Mouse (Mus musculus): ENCODE measurements around the gene Slc13a5. TPM values are rescaled to one million over a fixed set of nuclear protein-coding genes. Genes with fewer than 3 reads are reported as not detected.

The Slc13a5 gene
- total RNA-seq, 2 experiments from 2014 or later = not detected

DNA sequence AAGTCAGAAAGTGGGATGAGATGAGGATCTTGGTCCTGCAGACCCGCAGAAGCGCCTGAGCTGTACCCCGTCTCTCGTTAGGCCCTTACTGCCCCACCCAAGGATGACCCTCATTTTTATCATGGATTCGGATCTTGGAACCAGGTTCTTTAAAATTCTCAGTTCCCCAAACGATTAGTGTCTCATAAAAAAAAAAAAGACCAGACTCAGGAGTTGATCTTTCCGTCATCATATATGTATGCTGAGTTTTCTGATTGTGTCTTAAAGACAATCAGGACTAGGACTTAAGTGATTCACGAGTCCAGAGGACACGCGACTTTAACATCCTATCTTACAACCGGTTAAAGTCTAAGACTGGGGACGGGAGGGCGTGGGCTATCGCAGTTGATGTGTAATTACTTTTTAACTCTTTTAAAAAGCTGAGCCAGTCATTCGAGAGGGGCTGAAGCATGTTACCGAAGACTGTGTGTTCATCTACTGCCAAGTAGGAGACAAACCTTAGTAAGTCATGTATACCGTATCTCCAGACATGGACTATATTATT lies 59.1 kb downstream of the Slc13a5 start:
- no peak for DNase-seq (ENCODE audit: low spot score)
- intact Hi-C loops (cut with DNase I) = loop anchor here (5.0 kb wide), 1 partner anchor 156 kb away; no protein-coding TSS in a partner anchor

DNA sequence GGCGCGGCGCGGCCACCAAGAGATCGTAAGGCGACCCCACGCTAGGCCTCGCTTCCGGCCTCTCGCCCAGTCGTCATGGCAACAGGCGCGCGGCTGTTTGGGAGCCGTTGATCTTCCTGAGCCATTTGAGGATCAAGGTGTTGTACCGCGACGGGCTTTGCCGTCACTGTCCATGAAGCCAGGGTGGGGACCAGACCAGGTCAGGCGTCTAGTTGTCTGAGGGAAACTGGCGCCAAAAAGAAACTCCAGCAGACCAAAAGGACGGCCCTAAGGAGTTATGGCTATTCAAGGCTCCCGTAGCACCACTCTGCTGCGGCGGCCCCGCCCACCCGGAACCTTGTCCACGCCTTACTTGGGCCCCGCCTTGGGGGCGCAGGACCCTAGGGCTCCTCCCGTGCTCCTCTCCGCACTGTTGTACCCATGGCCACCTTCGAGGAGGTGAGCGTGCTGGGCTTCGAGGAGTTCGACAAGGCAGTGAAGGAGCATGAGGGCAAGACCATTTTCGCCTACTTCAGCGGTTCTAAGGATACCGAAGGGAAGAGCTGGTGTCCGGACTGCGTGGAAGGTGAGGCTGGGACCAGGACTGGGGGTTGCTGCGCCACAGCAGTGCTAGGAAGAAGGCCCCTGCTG lies 59.7 kb downstream of the Slc13a5 start, which contains the start of the genes 4933427D14Rik and Txndc17:
Gene 4933427D14Rik, minus strand, starts transcription at position 256 of the 630 bp plus-strand sequence.
Gene Txndc17, plus strand, starts transcription at position 344 of the 630 bp plus-strand sequence.
- intact Hi-C loops (cut with DNase I) = loop anchor here (5.0 kb wide), 1 partner anchor 155 kb away; no protein-coding TSS in a partner anchor
- peak; percentile 78 for DNase-seq (ENCODE audit: low spot score)

DNA sequence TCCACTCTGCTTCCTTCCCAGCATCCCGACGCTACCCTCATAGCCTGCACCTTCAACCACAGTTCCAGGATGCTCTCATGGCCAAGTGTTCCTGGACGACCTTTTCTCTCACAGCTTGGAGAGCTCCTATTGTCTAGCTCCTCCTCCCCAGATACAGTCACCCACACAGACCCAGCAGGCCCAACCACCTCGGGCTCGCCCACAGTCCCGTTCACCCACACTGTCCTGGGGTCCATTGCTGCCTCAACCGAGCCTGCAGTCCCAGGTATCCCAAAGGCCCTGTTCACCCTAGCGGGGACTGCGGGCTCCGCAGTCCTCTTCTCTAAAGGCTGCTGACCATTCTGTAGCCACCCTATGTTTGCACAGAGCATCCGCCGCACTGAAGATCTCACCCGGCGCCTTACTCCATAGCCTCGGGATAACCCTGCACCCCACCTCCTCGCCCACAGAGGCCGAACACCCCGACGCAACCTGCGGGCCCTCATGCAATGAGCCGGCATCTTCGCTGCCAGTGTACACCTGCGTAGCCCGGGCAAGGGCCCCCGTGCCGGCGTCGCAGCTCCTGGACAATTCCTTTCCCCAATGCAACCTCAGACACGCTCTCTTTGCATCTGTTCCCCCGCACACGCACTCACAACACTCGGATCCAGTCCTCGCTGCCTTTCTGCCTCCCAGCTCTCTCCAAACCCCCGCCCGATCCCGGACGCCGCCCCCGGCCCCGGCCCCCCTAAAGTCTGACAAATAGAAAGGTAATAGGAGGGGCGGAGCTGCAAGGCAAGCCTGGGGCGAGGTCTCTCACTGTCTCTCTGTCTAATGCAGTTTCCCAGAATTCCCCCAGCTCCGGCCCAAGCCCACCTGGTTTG lies 60.5 kb downstream of the Slc13a5 start, which contains the start of gene Gm43951:
Gene Gm43951, minus strand, starts transcription at position 500 of the 863 bp plus-strand sequence.
- DNase-seq (ENCODE audit: low spot score) = no peak
- intact Hi-C loops (cut with DNase I) = loop anchor here (5.0 kb wide), 1 partner anchor 154 kb away; no protein-coding TSS in a partner anchor

DNA sequence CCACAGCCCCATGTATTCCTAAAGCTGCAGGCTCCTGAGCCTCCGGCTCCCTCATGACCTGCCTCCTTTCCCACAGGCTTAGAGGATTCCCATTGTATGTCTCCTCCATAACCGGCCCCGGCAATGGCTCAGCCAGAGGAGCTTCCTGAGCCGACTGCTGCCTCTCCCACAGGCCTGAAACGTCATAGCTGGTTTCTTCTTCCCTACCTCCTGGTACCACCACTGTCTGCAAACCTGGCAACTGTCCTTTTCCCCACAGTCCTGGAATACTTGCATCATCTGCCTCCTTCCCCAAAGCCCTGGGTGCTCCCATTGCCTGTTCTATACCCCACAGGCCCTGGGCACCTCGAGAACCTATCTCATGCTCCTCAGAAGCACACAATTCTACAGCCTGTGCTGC lies 61.8 kb downstream of the Slc13a5 start:
- intact Hi-C loops (cut with DNase I) = loop anchor here (5.0 kb wide), 1 partner anchor 153 kb away; no protein-coding TSS in a partner anchor
- no peak for DNase-seq (ENCODE audit: low spot score)

DNA sequence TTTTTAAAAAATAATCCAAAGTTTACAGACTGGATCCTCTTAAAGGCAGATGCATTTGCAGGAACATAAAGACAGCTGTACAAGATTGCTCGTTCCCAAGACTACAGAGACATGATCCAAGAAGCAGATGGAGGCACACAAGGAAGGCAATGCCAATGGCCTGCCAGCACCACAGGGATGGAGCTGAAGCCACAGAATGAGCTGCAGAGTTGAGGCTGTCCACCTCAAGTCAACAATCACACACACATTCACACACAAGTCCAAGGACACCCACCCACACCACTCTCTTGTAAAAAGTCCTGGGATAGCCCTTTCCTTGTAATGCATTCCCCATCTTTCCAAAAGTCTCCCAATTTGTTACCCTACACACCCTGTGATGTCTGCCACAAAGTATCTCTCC lies 63.6 kb downstream of the Slc13a5 start:
- intact Hi-C loops (cut with DNase I) = no loop called here
- DNase-seq (ENCODE audit: low spot score) = no peak

DNA sequence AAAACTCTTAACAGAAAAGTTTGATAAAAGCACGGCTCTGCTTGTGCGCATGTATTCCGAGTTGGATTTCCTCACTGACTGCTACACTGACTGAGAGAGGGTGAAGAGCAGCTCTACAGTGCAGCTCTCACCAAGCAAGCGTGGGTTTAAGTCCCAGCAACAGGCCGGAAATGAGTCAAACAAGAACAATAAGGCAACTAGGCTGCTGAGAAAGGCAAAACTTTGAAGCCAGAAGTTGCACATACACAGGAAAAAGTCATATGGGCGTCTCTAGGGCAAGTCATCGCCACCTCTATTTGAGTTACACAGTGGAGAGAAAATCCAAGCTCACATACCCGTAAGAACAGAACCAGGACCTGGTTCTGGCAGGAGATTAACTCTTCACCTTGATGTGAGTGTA lies 70.5 kb downstream of the Slc13a5 start:
- intact Hi-C loops (cut with DNase I) = no loop called here

DNA sequence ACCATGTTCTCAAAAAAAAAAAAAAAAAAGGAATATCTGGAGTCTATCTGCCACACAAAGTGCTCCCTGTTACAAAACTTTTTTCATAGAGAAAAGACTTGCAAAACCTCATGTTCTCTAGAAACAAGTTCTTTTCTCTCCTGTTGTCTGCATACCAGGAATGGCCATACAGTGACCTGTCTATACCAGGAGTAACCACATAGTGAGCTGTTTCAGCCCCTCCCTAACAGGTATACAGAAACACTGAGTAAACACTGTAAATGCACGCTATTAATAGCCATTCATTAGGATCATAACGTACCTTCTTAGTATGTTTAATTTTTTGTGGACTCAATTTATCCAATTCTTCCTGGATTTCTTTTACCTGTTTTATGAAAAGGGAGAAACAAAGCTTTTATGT lies 72.8 kb downstream of the Slc13a5 start:
- intact Hi-C loops (cut with DNase I) = no loop called here
- DNase-seq (ENCODE audit: low spot score) = no peak

More for the DNA sequence above, 70.5 kb downstream of the Slc13a5 start:
- DNase-seq (ENCODE audit: low spot score) = no peak

Other genes with a start within 250 kb of the Slc13a5 start
- gene Aipl1, start 229.7 kb downstream of the Slc13a5 start, total RNA-seq (2021) = not detected
- 1 to 10 TPM; 1.0 to 2.6 TPM for gene Pimreg, start 225.2 kb downstream of the Slc13a5 start, total RNA-seq (2021)
- 1 to 10 TPM; 1.6 to 1.8 TPM for gene Pitpnm3, start 131.4 kb downstream of the Slc13a5 start, total RNA-seq (2021)
- under 1 TPM; 0.13 to 0.17 TPM for gene Gm43951, start 60.4 kb downstream of the Slc13a5 start, total RNA-seq (2021)
- 1 to 10 TPM; 2.5 to 3.3 TPM for gene 4933427D14Rik, start 59.8 kb downstream of the Slc13a5 start, total RNA-seq (2021)
- gene Txndc17, start 59.7 kb downstream of the Slc13a5 start, total RNA-seq (2021) = 10 to 100 TPM; 36.8 to 38.6 TPM
- 10 to 100 TPM; 10.4 to 10.6 TPM for gene Med31, start 51.6 kb downstream of the Slc13a5 start, total RNA-seq (2021)
- gene Xaf1, start 34.4 kb upstream of the Slc13a5 start, total RNA-seq (2021) = 10 to 100 TPM; 10.7 to 12.0 TPM
- gene Fbxo39, start 47.2 kb upstream of the Slc13a5 start, total RNA-seq (2021) = not detected
- gene Tekt1, start 95.2 kb upstream of the Slc13a5 start, total RNA-seq (2021) = not detected
- gene Smtnl2, start 144.5 kb upstream of the Slc13a5 start, total RNA-seq (2021) = 10 to 100 TPM; 19.0 to 21.6 TPM
- gene Ggt6, start 168.3 kb upstream of the Slc13a5 start, total RNA-seq (2021) = under 1 TPM in 1 of 2 experiments, not detected in 1; 0.31 TPM
- 10 to 100 TPM; 40.9 to 42.8 TPM for gene Mybbp1a, start 174.1 kb upstream of the Slc13a5 start, total RNA-seq (2021)
- 10 to 100 TPM in 1 of 2 experiments, 1 to 10 TPM in 1; 9.2 to 12.9 TPM for gene Spns2, start 222.7 kb upstream of the Slc13a5 start, total RNA-seq (2021)

Data from heart, postnatal 25 days (tissue).